10 mouse cellular contexts compared by ENCODE assay signal in the genomic region with DNA sequence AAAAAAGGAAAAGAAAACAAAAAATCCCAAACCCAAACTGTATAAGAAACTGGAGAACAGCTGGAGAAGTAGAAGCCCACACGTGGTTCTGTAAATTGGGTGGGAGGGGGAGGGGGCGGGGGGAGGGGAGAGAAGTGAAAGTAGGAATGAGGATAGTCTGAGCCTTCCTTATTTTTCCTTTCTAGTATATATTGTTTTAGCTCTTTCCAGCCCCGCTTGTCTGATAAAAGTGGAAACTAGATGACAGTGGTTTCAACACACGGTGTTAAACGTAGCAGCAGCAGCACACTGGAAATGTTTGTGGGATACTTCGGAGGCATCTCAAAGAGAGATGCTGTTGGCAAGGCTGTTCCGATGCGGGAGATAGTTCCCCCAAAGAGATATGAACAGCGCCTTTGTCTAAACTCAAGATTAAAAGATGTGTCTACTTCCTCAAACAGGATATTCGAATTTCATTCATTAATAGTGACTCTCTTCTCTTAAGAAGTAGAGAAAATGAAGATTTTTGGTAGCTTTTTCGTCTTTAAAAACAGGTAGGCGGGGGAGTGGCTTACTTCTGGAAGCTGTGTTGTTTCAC.
DNase-seq lines count a peak whose midpoint lies in the region; ATAC-seq and TF ChIP-seq lines count a peak whose summit lies in the region.
"Had no signal": no experiment of that assay in that cellular context is flagged by ENCODE, and none has a peak within 500 bp of the region (broad histone marks: within the 10 kb centered on the region; RNA-seq: fewer than 3 reads in every experiment).

No protein-coding gene starts in this region.

- DNase-seq in kidney, postnatal 0 days (ENCODE audit: low spot score), result peak; percentile 51
- DNase-seq in kidney, adult 11 months, result no peak
- peak; percentile 53 for DNase-seq in embryo, embryonic 9.5 days (ENCODE audit: extremely low spot score)
- DNase-seq in hindbrain, embryonic 10.5 days (ENCODE audit: low spot score), result peak; percentile 38
- DNase-seq in neural tube, embryonic 10.5 days (ENCODE audit: extremely low spot score, low spot score), result peak; percentile 42
- no peak for DNase-seq in frontal cortex, postnatal 10 days (ENCODE audit: low spot score in 2 of 2)
- no peak for DNase-seq in layer of hippocampus, adult 11-12 months (ENCODE audit: low spot score)
- DNase-seq: kidney, postnatal 25 days; spleen, adult 18-20 months had no signal

- 6% methylated on average over 12 of the region's 12 CpGs for WGBS in kidney, postnatal 0 days
- 5% methylated on average over 12 of the region's 12 CpGs for WGBS in hindbrain, embryonic 10.5 days

- H3K27ac ChIP-seq in kidney, postnatal 0 days, result no peak overlapping the region
- peak overlapping the region; percentile 87 for H3K27ac ChIP-seq in hindbrain, embryonic 10.5 days

- 0 out of 2 replicates have a peak overlapping the region, but pooled peaks have one; percentile 14 for H3K4me3 ChIP-seq in kidney, postnatal 0 days (replicated peaks; ENCODE audit: low read depth, low read length)
- H3K4me3 ChIP-seq in hindbrain, embryonic 10.5 days, result peak overlapping the region; percentile 43

- no peaks in the 10 kb centered on the region for H3K9me3 ChIP-seq in kidney, postnatal 0 days (replicated peaks; ENCODE audit: low read length)
- no peaks in the 10 kb centered on the region for H3K9me3 ChIP-seq in hindbrain, embryonic 10.5 days

- H3K36me3 ChIP-seq in kidney, postnatal 0 days (ENCODE audit: insufficient read depth, low read length), result no peaks in the 10 kb centered on the region
- H3K36me3 ChIP-seq in hindbrain, embryonic 10.5 days, result no peaks in the 10 kb centered on the region

- no peak overlapping the region for H3K9ac ChIP-seq in kidney, postnatal 0 days (ENCODE audit: low read depth, low read length)

- H3K4me1 ChIP-seq in kidney, postnatal 0 days (replicated peaks; ENCODE audit: insufficient read depth, low read length), result no peaks in the 10 kb centered on the region
- H3K4me1 ChIP-seq in hindbrain, embryonic 10.5 days (replicated peaks), result peaks cover 60% of the 10 kb centered on the region

- ATAC-seq in kidney, postnatal 0 days (replicated peaks; ENCODE audit: low FRiP score, low read depth), result no peak
- ATAC-seq in activated CD4-positive, CD25-positive, alpha-beta regulatory T cell, adult 4 months, result no peak

- H3K4me2 ChIP-seq in kidney, postnatal 0 days (ENCODE audit: low read length), result peak overlapping the region; percentile 28

- no peak for TF ChIP-seq CTCF in kidney, postnatal 0 days (IDR thresholded peaks at IDR 0.05; ENCODE audit: low read depth)

- H3K27me3 ChIP-seq in kidney, postnatal 0 days (ENCODE audit: insufficient read depth, low read length), result peaks cover 44% of the 10 kb centered on the region
- H3K27me3 ChIP-seq in hindbrain, embryonic 10.5 days (ENCODE audit: insufficient read depth, poor library complexity, severe bottlenecking), result peaks cover 74% of the 10 kb centered on the region

Comparison
In these comparisons a context has a peak if more than half of its experiments do, and no peak if none do; other contexts are left out.
1. DNase-seq: peak in kidney, postnatal 0 days (single experiment), embryo, embryonic 9.5 days (single experiment), hindbrain, embryonic 10.5 days (single experiment) and neural tube, embryonic 10.5 days (single experiment); none in kidney, adult 11 months (single experiment), frontal cortex, postnatal 10 days (0 of 2) and layer of hippocampus, adult 11-12 months (single experiment).